Mouse (Mus musculus): ENCODE data around the gene Cnmd.

DNA sequence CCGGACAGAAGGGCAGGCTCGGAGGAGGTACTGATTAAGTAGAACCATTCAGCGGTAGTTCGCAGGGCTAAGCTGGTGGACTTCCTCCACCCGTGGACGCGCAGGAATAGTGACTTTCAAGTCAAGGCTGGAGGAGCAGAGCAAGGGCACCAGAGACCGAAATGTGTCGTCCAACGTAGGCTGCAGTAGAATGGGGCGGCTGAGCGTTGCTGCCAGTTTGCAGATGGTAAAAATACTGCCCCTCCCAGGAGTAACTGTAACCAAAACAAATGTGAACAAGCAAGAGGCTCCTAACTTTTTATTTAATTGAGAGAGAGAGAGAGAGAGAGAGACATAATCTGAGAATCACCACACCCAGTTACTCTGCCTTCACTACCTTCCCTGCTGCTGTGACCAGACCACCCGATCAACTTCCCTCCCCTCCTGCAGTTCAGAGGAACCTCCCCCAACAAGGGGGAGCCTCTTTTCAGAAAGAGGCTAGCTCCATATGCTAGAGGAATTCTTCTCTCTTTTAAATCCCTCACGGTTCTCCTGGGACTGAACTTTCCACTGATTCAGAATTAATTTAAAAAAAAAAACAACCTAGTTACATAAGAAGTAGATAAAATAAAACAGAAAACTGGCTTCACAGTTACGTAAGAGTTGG lies 15.3 kb upstream of the Cnmd start:
- TF ChIP-seq POLR2A (IDR thresholded peaks at IDR 0.05; ENCODE audit: low read depth, low read length) (no peak), CTCF (IDR thresholded peaks at IDR 0.05; ENCODE audit: extremely low read depth, insufficient read depth, insufficient read length, insufficient replicate concordance) (no peak)
